Mouse (Mus musculus) brain, adult 2 months (tissue): ENCODE measurements around the gene Mab21l3.

Source experiments
- DNase-seq: peaks from one replicate; pipeline ENCODE4 v3.0.0; 2011; ENCODE audit warnings: low read depth, low spot score

Mab21l3 gene

DNA sequence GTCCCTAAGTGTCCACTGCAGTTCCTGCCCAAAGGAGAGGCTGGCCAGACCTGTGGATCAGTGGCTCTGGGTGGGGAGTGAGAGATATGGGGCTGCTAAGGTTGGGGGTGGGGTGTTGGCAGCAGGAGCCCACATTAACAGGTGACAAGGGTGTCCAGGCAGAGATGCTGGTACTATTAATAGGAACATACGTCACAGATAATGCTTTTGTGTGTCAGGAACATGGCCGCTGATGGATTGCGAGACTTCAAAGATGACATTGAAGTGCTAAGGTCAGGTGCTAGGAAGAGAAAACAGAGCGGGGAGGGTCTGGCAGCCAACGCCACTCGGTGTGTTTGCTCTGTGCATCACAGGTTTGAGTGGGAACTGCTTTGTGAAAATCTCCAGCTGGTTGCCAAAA, 44.4 kb downstream of the Mab21l3 start:
- DNase-seq, result no peak

DNA sequence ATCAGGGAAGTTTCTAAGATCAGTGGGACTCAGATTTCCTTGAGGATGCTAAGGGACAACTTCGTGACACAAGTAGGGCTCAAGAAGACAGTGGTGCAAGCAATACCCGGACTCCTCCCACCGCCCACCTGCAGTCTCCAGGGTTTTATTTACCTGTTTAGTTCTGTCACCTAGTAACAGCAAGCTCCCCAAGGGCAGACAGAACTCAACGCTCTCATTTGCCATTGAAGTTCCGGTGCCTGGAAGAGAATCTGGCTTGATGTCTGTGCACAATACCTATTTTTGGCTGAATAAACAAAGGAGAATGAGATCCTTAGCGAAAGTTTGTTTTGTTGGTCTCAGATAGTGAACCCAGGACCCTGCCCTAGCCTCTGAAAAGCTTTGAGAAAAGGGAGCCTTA, 45.0 kb downstream of the Mab21l3 start:
- no peak for DNase-seq

- DNase-seq, result no peak
Observed at GRCm38 (mm10) chr3:101802746-101803145, 46.0 kb downstream of the Mab21l3 start.

GRCm38 (mm10) chr3:101800596-101801018, 48.2 kb downstream of the Mab21l3 start:
- DNase-seq, result no peak

- no peak for DNase-seq
Observed at GRCm38 (mm10) chr3:101799852-101800595, 48.7 kb downstream of the Mab21l3 start.

- peak; percentile 51 for DNase-seq
Observed at GRCm38 (mm10) chr3:101797830-101798709, 50.7 kb downstream of the Mab21l3 start.

DNA sequence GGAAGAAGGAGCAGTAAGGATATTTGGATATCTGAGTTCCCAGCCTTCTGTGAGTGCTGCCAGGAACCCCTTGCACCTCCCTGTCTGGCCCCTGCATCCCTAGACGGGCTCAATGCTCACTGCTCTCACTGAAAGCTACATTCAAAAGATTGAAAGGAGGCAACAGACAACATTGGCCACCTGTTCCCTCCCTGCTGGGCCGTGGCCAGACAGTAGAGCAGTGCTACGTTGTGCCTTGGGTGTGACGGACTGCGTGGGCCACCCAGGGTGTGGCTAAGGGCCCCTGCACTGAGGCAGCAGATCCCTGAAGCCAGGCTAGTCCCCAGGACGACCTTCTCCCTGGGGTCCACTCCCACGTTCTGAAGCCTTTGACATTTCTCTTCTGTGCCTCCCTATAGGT, 52.5 kb downstream of the Mab21l3 start:
- DNase-seq, result no peak

DNA sequence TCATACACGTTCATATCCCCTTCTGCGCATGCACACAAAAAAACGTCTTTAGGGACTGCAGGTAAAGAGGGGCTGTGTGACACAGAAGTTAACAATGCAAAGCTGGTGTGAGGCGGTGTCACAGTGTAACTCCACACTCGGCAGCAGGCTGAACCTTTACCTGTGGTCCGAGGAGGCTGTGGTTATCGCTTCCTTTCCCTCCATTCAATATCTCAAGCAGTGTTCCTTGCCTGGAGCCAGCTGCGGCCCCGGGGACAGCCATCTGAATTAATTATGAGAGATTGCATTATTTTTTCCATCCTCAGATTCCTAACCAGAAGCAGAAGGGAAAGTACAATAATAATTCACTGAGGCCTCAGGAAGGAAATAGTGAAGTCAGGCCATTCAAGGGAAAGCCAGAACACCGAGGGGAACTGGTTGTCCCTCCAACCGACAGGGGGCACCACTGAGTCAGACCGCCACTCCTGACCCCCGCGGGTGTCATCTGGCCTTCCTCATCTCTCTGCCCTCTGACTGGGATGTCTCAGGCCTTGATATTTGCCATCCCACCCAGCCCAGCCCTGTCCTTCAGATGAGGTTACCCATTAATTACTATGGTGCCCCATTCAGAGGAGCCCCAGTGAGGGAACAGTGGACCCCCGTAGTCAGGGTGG, 53.2 kb downstream of the Mab21l3 start:
- no peak for DNase-seq

DNA sequence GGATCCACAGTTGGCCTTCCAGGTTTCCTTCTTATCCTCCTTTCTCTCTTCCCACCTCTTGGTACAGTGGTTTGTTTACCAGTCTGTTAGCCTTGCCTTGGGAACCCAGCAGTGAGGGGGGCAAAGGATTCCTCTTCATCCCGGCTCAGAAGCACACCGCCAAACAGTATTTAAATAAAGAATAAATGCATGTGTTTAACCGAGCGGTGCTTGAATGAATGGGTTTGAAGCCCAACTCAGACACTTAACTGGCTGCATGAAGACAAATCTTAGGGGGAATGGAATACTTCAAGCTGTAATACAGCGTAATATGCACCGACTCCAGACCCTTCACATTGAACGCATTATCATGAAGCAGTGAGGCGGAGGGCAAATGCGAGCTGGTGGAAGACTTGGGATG, 54.1 kb downstream of the Mab21l3 start:
- DNase-seq, result no peak

- peak; percentile 78 for DNase-seq
Observed at GRCm38 (mm10) chr3:101794026-101794425, 54.7 kb downstream of the Mab21l3 start.

- DNase-seq, result no peak
Observed at GRCm38 (mm10) chr3:101792191-101792590, 56.6 kb downstream of the Mab21l3 start.

- DNase-seq, result no peak
Observed at GRCm38 (mm10) chr3:101784768-101785424, 63.9 kb downstream of the Mab21l3 start.

GRCm38 (mm10) chr3:101783793-101784192, 65.0 kb downstream of the Mab21l3 start:
- no peak for DNase-seq

DNA sequence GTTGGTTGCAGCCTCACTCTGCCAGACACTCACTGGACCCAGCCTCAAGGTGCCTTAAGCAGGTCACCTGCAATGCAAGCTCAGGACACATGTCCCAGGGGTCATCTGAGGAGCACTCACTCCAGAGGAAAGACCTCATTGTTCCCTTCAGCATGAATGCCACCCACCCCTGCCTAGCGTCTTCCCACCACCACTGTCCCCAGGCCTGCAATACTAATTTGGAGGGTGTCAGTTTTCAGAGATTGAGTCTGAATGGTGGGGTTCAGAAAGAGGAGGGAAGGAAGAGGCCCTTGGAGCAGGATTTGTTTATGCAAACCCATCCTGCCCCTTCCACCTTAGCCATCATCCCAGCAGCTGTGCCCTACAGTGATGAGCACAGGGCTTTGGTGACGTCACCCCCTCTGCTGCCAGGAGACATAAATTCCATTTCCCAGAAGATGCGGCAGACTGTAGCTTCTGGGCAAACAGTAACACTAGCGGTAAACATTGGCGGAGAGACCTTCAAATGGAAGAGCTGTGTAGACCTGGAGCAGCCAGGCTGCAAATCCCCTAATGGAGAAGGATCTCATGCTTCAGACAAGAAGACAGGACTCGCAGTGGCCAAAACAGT, 67.8 kb downstream of the Mab21l3 start:
- DNase-seq, result peak; percentile 76

GRCm38 (mm10) chr3:101778896-101779665, 69.7 kb downstream of the Mab21l3 start:
- DNase-seq, result no peak

DNA sequence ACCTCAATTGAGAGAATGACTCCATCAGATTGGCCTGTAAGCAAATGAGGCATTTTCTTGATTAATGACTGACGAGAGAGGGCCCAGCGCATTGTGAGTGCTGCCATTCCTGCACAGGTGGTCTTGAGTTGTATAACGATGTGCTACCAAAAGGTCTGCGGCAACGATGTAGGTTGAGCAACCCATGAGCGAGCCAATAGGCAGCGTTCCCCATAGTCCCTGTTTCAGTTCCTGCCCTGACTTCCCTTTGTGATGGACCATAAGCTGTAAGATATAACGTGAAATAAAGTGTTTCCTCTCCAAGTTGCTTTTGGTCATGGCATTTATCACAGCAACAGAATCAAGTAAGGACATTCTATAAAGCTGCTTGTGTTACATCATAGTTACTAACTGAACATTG, 73.0 kb downstream of the Mab21l3 start:
- DNase-seq, result no peak

DNA sequence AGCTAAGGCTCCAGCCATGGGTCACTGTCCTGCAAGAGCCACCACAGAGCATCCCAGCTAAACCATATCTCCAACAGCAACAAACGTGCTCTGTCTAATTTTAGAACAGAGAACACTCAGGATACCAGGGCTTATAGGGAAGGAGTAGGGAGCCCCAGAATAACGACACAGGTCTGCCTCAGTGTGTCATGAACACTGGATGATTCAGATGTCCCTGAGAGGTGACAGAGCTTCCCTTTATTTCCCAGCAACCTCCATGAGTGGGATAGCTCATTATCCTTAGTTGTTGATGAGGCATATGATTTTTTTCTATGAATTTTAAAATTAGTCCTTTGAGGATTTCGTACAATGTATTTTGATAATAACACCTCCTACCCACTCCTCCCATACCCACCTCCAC, 78.2 kb downstream of the Mab21l3 start:
- DNase-seq, result peak; percentile 61

DNA sequence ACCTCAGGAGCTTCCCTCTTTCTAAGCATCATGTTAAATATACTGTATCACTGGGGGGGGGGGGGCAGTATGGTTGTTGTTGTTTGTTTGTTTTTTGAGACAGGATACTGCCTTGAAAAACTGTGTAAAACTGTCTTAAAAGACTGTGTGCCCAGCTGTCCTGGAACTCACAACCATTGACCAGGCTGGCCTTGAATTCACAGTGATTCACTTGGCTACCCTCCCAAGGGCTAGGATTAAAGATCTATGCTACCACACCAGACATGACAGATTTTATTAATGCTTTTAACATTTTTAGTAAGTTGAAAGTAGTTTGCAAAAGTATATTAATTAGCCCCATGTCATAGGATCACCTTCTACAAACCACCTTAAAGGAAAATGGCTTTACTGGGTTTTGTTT, 85.2 kb downstream of the Mab21l3 start:
- no peak for DNase-seq
